Mouse (Mus musculus) large intestine, adult 2 months (tissue): ENCODE measurements around the gene Ssb. TPM values are rescaled to one million over a fixed set of nuclear protein-coding genes. Genes with fewer than 3 reads are reported as not detected.

Source experiments
- polyA plus RNA-seq: library from polyadenylated mRNA; depleted of rRNA; stranded (reverse); fragments of >200 nt; gene quantifications from 2 replicates; pipeline ENCODE4 v1.2.3, GENCODE M21; 2012; rRNA removed

Gene Ssb
- polyA plus RNA-seq, 1 experiment: 3.8 TPM

Other genes starting within 250 kb of the Ssb start
- gene Bbs5, start 214.4 kb upstream of the Ssb start, polyA plus RNA-seq: 0.81 and 1.3 TPM in 2 replicates
- 0.06 and 0.07 TPM in 2 replicates for gene Klhl41, start 191.4 kb upstream of the Ssb start, polyA plus RNA-seq
- gene Fastkd1, start 148.0 kb upstream of the Ssb start, polyA plus RNA-seq: 4.2 and 4.7 TPM in 2 replicates
- 2.4 and 2.9 TPM in 2 replicates for gene Ppig, start 139.0 kb upstream of the Ssb start, polyA plus RNA-seq
- gene Ccdc173, start 72.0 kb upstream of the Ssb start, polyA plus RNA-seq: not detected in 2 replicates
- 24.4 and 46.2 TPM in 2 replicates for gene Phospho2, start 71.9 kb upstream of the Ssb start, polyA plus RNA-seq
- gene Klhl23, start 39.6 kb upstream of the Ssb start, polyA plus RNA-seq: 6.7 and 7.9 TPM in 2 replicates
- gene Mettl5, start 24.1 kb downstream of the Ssb start, polyA plus RNA-seq: 4.0 and 4.5 TPM in 2 replicates
- gene Ubr3, start 35.7 kb downstream of the Ssb start, polyA plus RNA-seq: 8.1 and 15.4 TPM in 2 replicates
- 0.06 and 0.07 TPM in 2 replicates for gene Myo3b, start 177.6 kb downstream of the Ssb start, polyA plus RNA-seq